Mouse (Mus musculus): ENCODE measurements around the gene Cerk. TPM values are rescaled to one million over a fixed set of nuclear protein-coding genes. Genes with fewer than 3 reads are reported as not detected.
"Not testable (repeated sequence)": the region's sequence is repeated elsewhere in the genome, so short reads cannot be mapped to it uniquely, and the experiment has no call there.

The Cerk gene
- polyA plus RNA-seq, 1 experiment from 2014 or later = 19.0 TPM

- 50% methylated on average over 10 of the region's 10 CpGs for WGBS
- Histone ChIP-seq H3K27ac (peak overlapping the region; percentile 54), H3K9ac (no peak overlapping the region)
These were observed 3.0 kb upstream of the Cerk start for GRCm38 (mm10) chr15:86188746-86189470.

DNA sequence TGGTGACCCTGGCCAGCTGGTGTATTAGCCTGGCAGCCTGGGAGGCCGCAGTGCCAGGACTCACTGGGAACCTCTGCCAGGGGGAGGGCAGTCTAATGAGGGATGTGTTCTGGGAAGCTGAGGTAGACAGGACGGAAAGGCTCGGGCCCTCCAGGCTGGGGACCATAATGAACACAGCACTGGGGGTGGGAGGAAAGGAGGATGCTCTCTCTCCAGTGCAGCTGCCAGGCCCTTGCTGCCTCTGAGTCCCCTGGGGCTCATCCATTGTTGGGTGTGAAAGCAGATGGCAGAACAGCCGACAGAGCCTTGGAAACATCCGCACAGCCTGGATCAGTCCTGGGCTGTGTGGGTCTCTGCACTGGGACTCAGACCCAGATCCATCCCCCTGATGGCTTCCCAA, 2.2 kb upstream of the Cerk start:
- H3K4me1 ChIP-seq = peaks cover 39% of the 10 kb centered on the region
- no peak for ATAC-seq
- WGBS = 27% methylated on average over 5 of the region's 5 CpGs
- H3K4me2 ChIP-seq = no peak overlapping the region
- H3K4me3 ChIP-seq = no peak overlapping the region
- peak overlapping the region; percentile 54 for H3K27ac ChIP-seq
- H3K36me3 ChIP-seq (ENCODE audit: poor library complexity, severe bottlenecking) = no peaks in the 10 kb centered on the region
- no peaks in the 10 kb centered on the region for H3K27me3 ChIP-seq
- H3K9me3 ChIP-seq (replicated peaks) = no peaks in the 10 kb centered on the region
- peak overlapping the region; percentile 43; the same call in 1 of the 2 replicates for H3K9ac ChIP-seq

More at GRCm38 (mm10) chr15:86188746-86189470, 3.0 kb upstream of the Cerk start:
- Histone ChIP-seq H3K4me2 (no peak overlapping the region), H3K4me3 (no peak overlapping the region), H3K27me3 (no peaks in the 10 kb centered on the region), H3K9me3 (replicated peaks) (no peaks in the 10 kb centered on the region), H3K36me3 (ENCODE audit: poor library complexity, severe bottlenecking) (no peaks in the 10 kb centered on the region), H3K4me1 (peaks cover 34% of the 10 kb centered on the region)
- no peak for ATAC-seq

DNA sequence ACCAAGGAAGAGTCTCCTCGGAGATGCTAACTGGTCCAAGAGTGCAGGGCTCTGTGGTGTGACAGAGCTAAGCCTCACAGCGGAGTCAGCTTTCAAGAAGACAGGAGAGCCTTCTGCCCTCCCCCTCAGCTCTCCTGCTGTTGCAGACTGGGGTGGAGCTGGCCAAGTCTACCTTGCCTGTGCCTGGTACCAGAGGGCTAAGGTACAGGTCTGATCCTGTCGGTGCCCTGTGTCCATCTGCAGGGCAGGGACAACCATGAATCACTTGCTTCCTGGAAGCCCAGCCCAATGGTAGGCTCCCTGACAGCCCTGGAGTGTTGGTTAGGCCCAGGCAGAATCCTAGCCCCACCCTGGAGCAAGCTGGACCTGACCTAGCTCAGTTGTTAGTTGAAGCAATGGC, 745 bp upstream of the Cerk start:
- no peak for ATAC-seq
- H3K9me3 ChIP-seq (replicated peaks) = no peaks in the 10 kb centered on the region
- no peak overlapping the region for H3K9ac ChIP-seq
- peaks cover 53% of the 10 kb centered on the region for H3K4me1 ChIP-seq
- no peak overlapping the region for H3K4me3 ChIP-seq
- no peaks in the 10 kb centered on the region for H3K27me3 ChIP-seq
- peak overlapping the region; percentile 79; the same call in 1 of the 2 replicates for H3K4me2 ChIP-seq
- 50% methylated on average over 3 of the region's 3 CpGs for WGBS
- no peaks in the 10 kb centered on the region for H3K36me3 ChIP-seq (ENCODE audit: poor library complexity, severe bottlenecking)
- no peak overlapping the region for H3K27ac ChIP-seq

DNA sequence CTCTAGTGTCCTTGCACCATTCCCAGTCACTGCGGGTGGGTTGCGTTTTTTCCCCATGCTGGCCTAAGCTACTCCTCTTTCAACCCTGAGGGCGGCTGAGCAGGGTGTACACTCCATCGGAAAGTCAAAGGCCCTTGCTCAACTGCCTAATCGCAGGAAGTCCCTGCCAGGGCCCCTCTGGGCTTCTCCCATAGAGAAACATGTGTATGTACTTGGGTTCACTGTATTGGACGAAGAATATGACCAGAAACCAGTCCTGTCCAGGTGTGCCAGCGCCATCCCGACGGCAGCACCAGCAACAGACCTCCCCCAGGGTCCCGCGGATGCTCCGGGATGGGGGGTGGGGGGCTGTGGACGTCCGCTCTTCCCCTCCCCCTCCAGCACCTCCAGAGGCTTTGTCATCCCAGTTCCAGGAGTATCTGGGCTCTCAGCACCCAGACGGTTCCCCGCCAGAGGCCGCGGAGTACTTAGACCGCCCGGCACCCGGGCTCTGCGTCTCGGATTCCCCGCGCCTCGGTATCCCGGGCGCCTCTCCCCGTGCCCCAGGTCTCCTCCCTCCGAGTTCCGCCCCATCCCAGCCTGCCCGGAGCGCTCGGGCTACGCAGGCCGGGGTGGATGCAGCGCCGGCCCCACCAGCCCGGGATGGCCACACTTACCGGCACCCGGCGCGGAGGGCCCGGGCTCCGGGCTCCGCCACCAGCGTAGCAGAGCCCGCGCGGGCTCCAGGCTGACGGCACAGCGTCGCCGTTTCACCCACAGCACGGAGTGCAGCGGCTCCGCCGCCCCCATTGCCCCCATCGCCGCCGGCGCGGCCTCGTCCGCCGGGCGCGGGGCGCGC, 871 bp downstream of the Cerk start:
- ATAC-seq = peak; percentile 73
- H3K4me2 ChIP-seq = peak overlapping the region; percentile 79
- peak overlapping the region; percentile 88 for H3K4me3 ChIP-seq
- no peaks in the 10 kb centered on the region for H3K36me3 ChIP-seq (ENCODE audit: poor library complexity, severe bottlenecking)
- H3K27me3 ChIP-seq = no peaks in the 10 kb centered on the region
- peak overlapping the region; percentile 77 for H3K27ac ChIP-seq
- WGBS = under 1% methylated on average over 70 of the region's 70 CpGs
- no peaks in the 10 kb centered on the region for H3K9me3 ChIP-seq (replicated peaks)
- H3K4me1 ChIP-seq = peaks cover 53% of the 10 kb centered on the region
- H3K9ac ChIP-seq = peak overlapping the region; percentile 96

DNA sequence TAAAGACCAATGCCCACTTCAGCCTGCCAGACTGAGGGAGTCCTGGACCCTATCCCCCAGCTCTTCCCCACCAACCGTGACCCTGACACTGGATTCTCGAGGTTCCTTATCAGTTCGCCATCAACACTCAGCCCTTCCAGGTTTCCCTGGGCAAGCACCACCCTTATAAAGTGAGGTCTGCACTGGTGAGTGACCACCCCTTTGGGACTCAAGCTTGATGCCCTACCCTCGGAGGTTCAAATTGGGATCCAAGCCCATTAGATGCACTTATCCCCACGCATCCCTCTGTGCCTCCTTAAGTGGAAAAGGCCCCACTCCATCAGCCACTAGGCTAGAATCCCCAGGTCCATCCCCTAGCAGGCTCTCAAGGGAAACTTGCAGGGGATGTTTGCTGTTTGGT, 1.9 kb downstream of the Cerk start:
- H3K9me3 ChIP-seq (replicated peaks) = no peaks in the 10 kb centered on the region
- peaks cover 50% of the 10 kb centered on the region for H3K4me1 ChIP-seq
- no peaks in the 10 kb centered on the region for H3K27me3 ChIP-seq
- ATAC-seq = no peak
- WGBS = 84% methylated on average over 5 of the region's 5 CpGs
- peak overlapping the region; percentile 88 for H3K4me3 ChIP-seq
- no peaks in the 10 kb centered on the region for H3K36me3 ChIP-seq (ENCODE audit: poor library complexity, severe bottlenecking)
- H3K4me2 ChIP-seq = peak overlapping the region; percentile 79
- H3K9ac ChIP-seq = peak overlapping the region; percentile 96
- H3K27ac ChIP-seq = no peak overlapping the region

DNA sequence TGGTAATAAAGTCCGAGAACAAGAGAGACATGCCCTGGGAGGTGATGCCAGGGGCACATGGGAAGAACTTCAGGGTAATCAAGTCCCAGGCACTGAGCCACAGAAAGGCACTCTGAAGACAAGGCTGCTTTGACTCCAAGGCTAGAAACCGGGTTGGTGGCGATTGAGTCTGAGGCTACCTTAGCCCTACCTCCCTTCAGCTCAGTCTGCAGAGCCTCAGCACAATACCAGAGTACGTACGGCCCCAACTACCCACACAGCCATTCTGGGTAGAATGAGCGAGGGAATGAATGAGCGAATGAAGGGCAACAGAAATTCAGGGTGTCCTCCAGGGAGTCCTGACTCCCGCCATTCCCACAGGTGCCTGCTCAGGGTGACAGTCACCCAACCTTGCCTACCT, 2.5 kb downstream of the Cerk start:
- WGBS = 93% methylated on average over 8 of the region's 8 CpGs
- Histone ChIP-seq H3K9me3 (replicated peaks) (no peaks in the 10 kb centered on the region), H3K36me3 (ENCODE audit: poor library complexity, severe bottlenecking) (no peaks in the 10 kb centered on the region), H3K9ac (no peak overlapping the region), H3K4me2 (no peak overlapping the region), H3K27ac (no peak overlapping the region), H3K4me3 (no peak overlapping the region), H3K4me1 (peaks cover 44% of the 10 kb centered on the region), H3K27me3 (no peaks in the 10 kb centered on the region)
- no peak for ATAC-seq

- 55% methylated on average over 13 of the region's 13 CpGs for WGBS
- H3K9ac ChIP-seq = no peak overlapping the region
- H3K27me3 ChIP-seq = no peaks in the 10 kb centered on the region
- no peak overlapping the region for H3K4me3 ChIP-seq
- ATAC-seq = no peak
- no peak overlapping the region for H3K4me2 ChIP-seq
- H3K4me1 ChIP-seq = peaks cover 38% of the 10 kb centered on the region
- H3K36me3 ChIP-seq (ENCODE audit: poor library complexity, severe bottlenecking) = no peaks in the 10 kb centered on the region
- H3K9me3 ChIP-seq (replicated peaks) = no peaks in the 10 kb centered on the region
- H3K27ac ChIP-seq = peak overlapping the region; percentile 16; the same call in 1 of the 2 replicates
These were observed 3.3 kb downstream of the Cerk start for GRCm38 (mm10) chr15:86182646-86183045.

- no peaks in the 10 kb centered on the region for H3K36me3 ChIP-seq (ENCODE audit: poor library complexity, severe bottlenecking)
- H3K27ac ChIP-seq = peak overlapping the region; percentile 16; the same call in 1 of the 2 replicates
- H3K4me3 ChIP-seq = no peak overlapping the region
- peak overlapping the region; percentile 18; the same call in 1 of the 2 replicates for H3K9ac ChIP-seq
- no peak for ATAC-seq
- WGBS = 66% methylated on average over 11 of the region's 11 CpGs
- no peak overlapping the region; the same call in 1 of the 2 replicates for H3K4me2 ChIP-seq
- no peaks in the 10 kb centered on the region for H3K9me3 ChIP-seq (replicated peaks)
- H3K4me1 ChIP-seq = peaks cover 38% of the 10 kb centered on the region
- H3K27me3 ChIP-seq = no peaks in the 10 kb centered on the region
These were observed 4.0 kb downstream of the Cerk start for GRCm38 (mm10) chr15:86181941-86182439.

- not testable (repeated sequence) for ATAC-seq; H3K36me3 ChIP-seq (ENCODE audit: poor library complexity, severe bottlenecking); H3K4me2 ChIP-seq; H3K9me3 ChIP-seq (replicated peaks); H3K27me3 ChIP-seq; H3K27ac ChIP-seq; H3K9ac ChIP-seq; H3K4me3 ChIP-seq
- H3K4me1 ChIP-seq = peaks cover 34% of the 10 kb centered on the region
- WGBS = 87% methylated on average over 3 of the region's 3 CpGs
These were observed 4.6 kb downstream of the Cerk start for GRCm38 (mm10) chr15:86181321-86181720.

GRCm38 (mm10) chr15:86180427-86180826, 5.5 kb downstream of the Cerk start:
- H3K36me3 ChIP-seq (ENCODE audit: poor library complexity, severe bottlenecking) = no peaks in the 10 kb centered on the region
- no peak overlapping the region for H3K4me3 ChIP-seq
- H3K27me3 ChIP-seq = no peaks in the 10 kb centered on the region
- ATAC-seq = no peak
- peaks cover 29% of the 10 kb centered on the region for H3K4me1 ChIP-seq
- H3K9me3 ChIP-seq (replicated peaks) = no peaks in the 10 kb centered on the region
- no peak overlapping the region for H3K27ac ChIP-seq
- no peak overlapping the region for H3K4me2 ChIP-seq
- WGBS = 92% methylated on average over 4 of the region's 4 CpGs
- H3K9ac ChIP-seq = no peak overlapping the region

DNA sequence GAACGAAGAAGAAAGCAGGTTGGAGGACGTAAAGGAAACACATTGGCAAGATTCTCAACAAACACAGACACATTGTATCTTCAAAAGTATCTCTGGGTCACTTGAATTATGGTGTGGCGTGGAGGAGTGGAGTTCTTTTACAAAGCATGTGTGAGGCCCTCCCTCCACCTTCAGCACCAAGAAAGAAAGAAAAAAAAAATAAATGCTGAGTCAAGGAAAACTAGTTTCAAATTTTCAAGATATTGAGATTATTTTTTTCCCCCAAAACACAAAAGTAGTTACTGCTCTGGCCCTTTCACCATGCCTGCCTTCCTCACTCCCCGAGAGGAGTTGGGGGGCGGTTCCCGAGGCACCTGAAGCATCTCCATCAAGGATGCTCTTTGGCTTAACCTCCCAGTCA, 7.3 kb downstream of the Cerk start:
- Histone ChIP-seq H3K4me2 (no peak overlapping the region), H3K27ac (no peak overlapping the region), H3K4me3 (no peak overlapping the region), H3K27me3 (no peaks in the 10 kb centered on the region), H3K9ac (no peak overlapping the region), H3K4me1 (peaks cover 19% of the 10 kb centered on the region), H3K36me3 (ENCODE audit: poor library complexity, severe bottlenecking) (no peaks in the 10 kb centered on the region), H3K9me3 (replicated peaks) (no peaks in the 10 kb centered on the region)
- WGBS = 94% methylated on average over 6 of the region's 6 CpGs
- no peak for ATAC-seq

- not testable (repeated sequence) for H3K27me3 ChIP-seq; H3K4me2 ChIP-seq; H3K36me3 ChIP-seq (ENCODE audit: poor library complexity, severe bottlenecking); H3K9me3 ChIP-seq (replicated peaks); H3K4me3 ChIP-seq; ATAC-seq; H3K9ac ChIP-seq; H3K27ac ChIP-seq
- WGBS = 87% methylated on average over 2 of the region's 2 CpGs
- peaks cover 23% of the 10 kb centered on the region for H3K4me1 ChIP-seq
These were observed 8.2 kb downstream of the Cerk start for GRCm38 (mm10) chr15:86177703-86178251.
